Mouse (Mus musculus) kidney, adult 10 weeks (tissue): Measurements from ENCODE around the gene Tns2. TPM values are rescaled to one million over a fixed set of nuclear protein-coding genes. Genes with fewer than 3 reads are reported as not detected.

Source experiments
- polyA plus RNA-seq: library from polyadenylated mRNA; stranded (reverse); fragments of 350-450 nt; fragmentation: Illumina TruSeq; extraction: RNeasy Lipid Tissue Mini Kit (QIAGEN cat#74804); gene quantifications from one replicate; pipeline ENCODE4 v1.2.3, GENCODE M21; 2014; ENCODE audit warnings: low read depth, low replicate concordance

The Tns2 gene
- 32.3 TPM for polyA plus RNA-seq

GRCm38 (mm10) chr15:102100161-102100981 is at the start of gene Tns2:
Gene Tns2 (plus strand): TSS chr15:102100413.

GRCm38 (mm10) chr15:102073559-102074069 is 26.6 kb upstream of the Tns2 start, which contains the start of gene Eif4b:
Gene Eif4b (plus strand): TSS chr15:102073773.

GRCm38 (mm10) chr15:102136129-102136758 is 36.0 kb downstream of the Tns2 start, which contains the start of gene Spryd3:
Gene Spryd3 (minus strand): TSS chr15:102136234.

GRCm38 (mm10) chr15:102144274-102144711 is 44.1 kb downstream of the Tns2 start, which contains the start of gene Igfbp6:
Gene Igfbp6 (plus strand): TSS chr15:102144362.

GRCm38 (mm10) chr15:102150301-102151135 is 50.3 kb downstream of the Tns2 start, which contains the start of gene Soat2:
Gene Soat2 (plus strand): TSS chr15:102150526.

Other genes with a start within 250 kb of the Tns2 start
- gene Krt1, start 249.6 kb upstream of the Tns2 start, polyA plus RNA-seq, result not detected
- not detected for gene Krt77, start 230.7 kb upstream of the Tns2 start, polyA plus RNA-seq
- gene Krt76, start 207.5 kb upstream of the Tns2 start, polyA plus RNA-seq, result not detected
- gene Krt4, start 175.7 kb upstream of the Tns2 start, polyA plus RNA-seq, result not detected
- gene Krt79, start 160.1 kb upstream of the Tns2 start, polyA plus RNA-seq, result not detected
- gene Krt78, start 146.1 kb upstream of the Tns2 start, polyA plus RNA-seq, result not detected
- 4.4 TPM for gene Krt8, start 95.9 kb upstream of the Tns2 start, polyA plus RNA-seq
- gene Krt18, start 72.2 kb upstream of the Tns2 start, polyA plus RNA-seq, result 1.5 TPM
- gene Eif4b, start 26.6 kb upstream of the Tns2 start, polyA plus RNA-seq, result 196 TPM
- gene Spryd3, start 35.8 kb downstream of the Tns2 start, polyA plus RNA-seq, result 0.44 TPM
- gene Igfbp6, start 43.9 kb downstream of the Tns2 start, polyA plus RNA-seq, result not detected
- gene Soat2, start 50.1 kb downstream of the Tns2 start, polyA plus RNA-seq, result not detected
- gene Zfp740, start 102.8 kb downstream of the Tns2 start, polyA plus RNA-seq, result 24.9 TPM
- gene Csad, start 104.3 kb downstream of the Tns2 start, polyA plus RNA-seq, result 66.9 TPM
- not detected for gene Itgb7, start 131.5 kb downstream of the Tns2 start, polyA plus RNA-seq
- 5.9 TPM for gene Rarg, start 157.1 kb downstream of the Tns2 start, polyA plus RNA-seq
- not detected for gene Gm9918, start 170.2 kb downstream of the Tns2 start, polyA plus RNA-seq
- gene Mfsd5, start 179.0 kb downstream of the Tns2 start, polyA plus RNA-seq, result 0.93 TPM
- not detected for gene Espl1, start 195.9 kb downstream of the Tns2 start, polyA plus RNA-seq
- gene Pfdn5, start 225.7 kb downstream of the Tns2 start, polyA plus RNA-seq, result 84.0 TPM
- 4.4 TPM for gene Myg1, start 231.3 kb downstream of the Tns2 start, polyA plus RNA-seq